Mouse (Mus musculus): ENCODE data around the gene Habp4.

GRCm38 (mm10) chr13:64123491-64124188 is 38.0 kb upstream of the Habp4 start:
- TF ChIP-seq CTCF (IDR thresholded peaks at IDR 0.05; ENCODE audit: extremely low read depth, insufficient read depth, insufficient read length, insufficient replicate concordance) (no peak), POLR2A (IDR thresholded peaks at IDR 0.05; ENCODE audit: low read depth, low read length) (no peak)

Measured in spleen, adult 2 months (tissue).